Mouse (Mus musculus): ENCODE data around the gene Ankar. TPM values are rescaled to one million over a fixed set of nuclear protein-coding genes. Genes with fewer than 3 reads are reported as not detected.

Gene Ankar
- polyA plus RNA-seq (2015; fragmentation: Illumina TruSeq; extraction: RNeasy Lipid Tissue Mini Kit (QIAGEN cat#74804); ENCODE audit: low read depth, low replicate concordance), result not detected

DNA sequence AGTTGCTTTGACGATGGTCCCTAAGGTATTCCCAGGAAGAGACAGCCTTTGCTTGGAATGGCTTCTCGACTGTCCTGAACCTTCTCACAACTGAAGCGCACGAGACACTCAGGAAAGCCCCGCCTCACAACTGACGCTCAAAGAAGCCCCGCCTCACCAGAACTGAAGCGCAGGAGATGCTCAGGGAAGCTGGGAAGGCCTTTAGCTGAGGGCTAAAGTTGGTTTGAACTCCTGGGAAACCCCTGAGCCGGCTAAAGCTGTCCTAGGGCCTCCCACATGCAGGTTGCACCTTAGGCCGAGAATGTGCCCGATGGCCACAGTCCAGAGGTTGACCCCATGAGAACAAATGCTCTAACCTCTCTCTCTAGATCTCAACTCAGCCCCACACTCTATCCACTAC, at the start of gene Ankar:
Gene Ankar (minus strand): TSS at position 101 of the 400 bp plus-strand sequence.

DNA sequence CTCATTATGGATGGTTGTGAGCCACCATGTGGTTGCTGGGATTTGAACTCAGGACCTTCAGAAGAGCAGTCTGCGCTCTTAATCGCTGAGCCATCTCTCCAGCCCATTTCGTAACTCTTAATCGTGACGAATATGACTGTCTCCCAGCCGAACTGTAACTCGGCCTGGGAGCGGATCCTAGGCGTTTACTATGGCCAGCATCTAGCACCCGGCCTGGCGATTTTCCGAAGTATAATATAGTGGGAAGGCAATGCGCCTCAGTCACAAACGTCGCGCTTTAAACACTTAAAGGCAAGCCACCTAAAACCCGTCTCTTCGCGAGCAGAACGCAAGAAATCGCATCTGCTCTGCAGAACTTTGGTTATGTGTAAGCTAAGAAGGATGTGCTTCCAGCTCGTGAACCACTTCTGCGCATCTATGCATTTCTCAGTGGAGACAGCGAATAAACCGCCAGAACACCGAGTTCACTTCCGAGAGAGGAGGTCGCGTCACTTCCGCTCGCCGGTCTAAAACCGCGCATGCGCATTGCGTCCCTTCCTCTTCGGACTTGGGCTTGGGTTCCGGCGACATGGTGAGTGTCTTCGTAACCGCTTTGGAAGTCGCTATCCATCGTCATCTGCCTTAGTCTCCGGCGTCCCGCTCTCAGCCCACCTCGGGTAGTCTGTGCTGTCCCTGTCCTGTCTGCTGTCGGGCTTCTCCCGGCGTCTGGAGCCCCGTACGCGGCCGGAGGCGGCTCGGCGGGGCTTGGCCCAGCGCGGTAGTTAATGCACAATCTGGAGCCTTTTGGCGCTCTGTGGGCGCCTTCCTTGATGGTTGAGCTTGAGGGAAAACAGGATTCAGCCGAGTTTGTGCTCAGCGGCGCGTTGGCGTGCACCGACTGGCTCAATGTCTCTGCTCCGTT, 10.6 kb upstream of the Ankar start, which contains the start of gene Rpl37a:
Gene Rpl37a (plus strand): TSS at position 538 of the 901 bp plus-strand sequence.

Other genes starting within 250 kb of the Ankar start
- gene March4, start 163.6 kb downstream of the Ankar start, polyA plus RNA-seq (2015; fragmentation: Illumina TruSeq; extraction: RNeasy Lipid Tissue Mini Kit (QIAGEN cat#74804); ENCODE audit: low read depth, low replicate concordance), result 10.8 TPM
- 38.9 TPM for gene Smarcal1, start 117.3 kb downstream of the Ankar start, polyA plus RNA-seq (2015; fragmentation: Illumina TruSeq; extraction: RNeasy Lipid Tissue Mini Kit (QIAGEN cat#74804); ENCODE audit: low read depth, low replicate concordance)
- gene Rpl37a, start 10.7 kb upstream of the Ankar start, polyA plus RNA-seq (2015; fragmentation: Illumina TruSeq; extraction: RNeasy Lipid Tissue Mini Kit (QIAGEN cat#74804); ENCODE audit: low read depth, low replicate concordance), result 883 TPM
- gene Igfbp2, start 123.9 kb upstream of the Ankar start, polyA plus RNA-seq (2015; fragmentation: Illumina TruSeq; extraction: RNeasy Lipid Tissue Mini Kit (QIAGEN cat#74804); ENCODE audit: low read depth, low replicate concordance), result 78.4 TPM
- gene Igfbp5, start 174.3 kb upstream of the Ankar start, polyA plus RNA-seq (2015; fragmentation: Illumina TruSeq; extraction: RNeasy Lipid Tissue Mini Kit (QIAGEN cat#74804); ENCODE audit: low read depth, low replicate concordance), result 61.4 TPM